Mouse (Mus musculus): ENCODE results near the gene Ybx1.

The Ybx1 gene

DNA sequence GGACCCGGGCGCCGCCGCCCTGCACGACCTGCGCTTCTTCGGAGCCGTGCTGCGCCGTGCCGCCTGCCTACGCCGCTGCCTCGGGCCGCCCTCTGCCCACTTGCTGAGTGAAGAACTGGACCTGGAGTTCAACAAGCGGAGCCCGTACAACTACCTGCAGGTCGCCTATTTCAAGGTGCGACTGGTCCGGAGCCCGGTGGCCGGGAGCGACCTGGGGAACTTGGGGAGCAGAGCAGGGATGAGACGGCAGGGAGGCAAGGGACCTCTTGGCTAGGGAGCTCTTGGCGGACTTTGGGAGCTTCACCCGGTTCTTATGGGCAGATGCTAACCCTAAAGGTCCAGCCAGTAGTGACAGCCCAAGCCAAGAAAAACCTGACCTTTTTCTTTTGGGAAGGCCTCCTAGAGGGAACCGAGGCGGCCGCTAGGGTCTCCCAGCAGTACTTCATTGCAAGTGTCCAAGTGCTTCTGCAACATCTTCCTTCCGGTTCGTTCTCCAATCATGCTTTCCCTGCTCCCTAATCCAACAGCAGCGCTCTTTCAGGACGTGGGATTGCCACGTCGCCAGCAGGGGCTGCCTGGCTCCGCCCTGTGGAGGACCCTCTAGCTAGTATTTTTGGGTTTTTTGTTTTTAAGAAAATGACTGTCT lies 61.0 kb downstream of the Ybx1 start:
- DNase-seq (ENCODE audit: low read depth): peak; percentile 51

DNA sequence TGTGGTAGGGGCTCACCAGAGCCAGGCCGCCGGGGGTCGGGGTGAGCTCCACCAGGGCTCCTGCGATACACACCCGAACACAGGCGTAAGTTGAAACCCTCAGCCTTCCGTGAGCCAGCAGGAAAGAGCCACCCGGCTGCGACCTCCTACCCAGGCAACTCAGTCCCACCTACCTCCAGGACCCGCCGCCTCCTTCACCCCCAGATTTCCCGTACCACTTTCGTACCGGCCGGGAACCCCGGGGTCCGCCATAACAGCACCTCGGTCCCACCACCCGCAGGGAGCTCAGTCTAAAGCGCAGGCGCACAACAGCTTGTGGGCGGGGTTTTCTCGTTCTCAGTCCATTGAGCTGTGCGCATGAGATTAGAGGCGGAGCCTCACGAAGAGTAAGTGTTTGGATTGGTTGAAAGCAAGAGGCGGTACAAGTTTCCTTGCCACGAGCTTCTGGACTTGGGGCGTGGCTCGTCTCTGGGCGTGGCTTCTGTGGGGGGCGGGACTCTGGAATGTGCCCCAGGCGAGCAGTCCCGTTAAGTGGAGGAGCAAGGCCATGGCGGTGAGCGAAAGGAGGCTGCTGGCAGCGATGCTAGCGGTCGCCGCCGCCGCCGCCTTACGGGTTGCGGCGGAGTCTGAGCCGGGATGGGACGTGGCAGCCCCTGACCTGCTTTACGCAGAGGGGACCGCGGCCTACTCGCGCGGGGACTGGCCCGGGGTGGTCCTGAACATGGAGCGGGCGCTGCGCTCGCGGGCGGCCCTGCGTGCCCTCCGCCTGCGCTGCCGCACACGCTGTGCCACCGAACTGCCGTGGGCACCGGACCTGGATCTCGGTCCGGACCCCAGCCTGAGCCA lies 61.8 kb downstream of the Ybx1 start, which contains the start of the genes AU022252 and P3h1:
AU022252 (minus strand) TSS at position 303 of the 846 bp plus-strand sequence.
P3h1 (plus strand) TSS at position 506 of the 846 bp plus-strand sequence.
- DNase-seq (ENCODE audit: low read depth): peak; percentile 100

Measured in induced T-regulatory cell, adult 2 months (primary cell).